Mouse (Mus musculus): ENCODE data around the gene Bcr. TPM values are rescaled to one million over a fixed set of nuclear protein-coding genes. Genes with fewer than 3 reads are reported as not detected.

Bcr gene
- total RNA-seq, 2 experiments from 2014 or later: 116 to 124 TPM

DNA sequence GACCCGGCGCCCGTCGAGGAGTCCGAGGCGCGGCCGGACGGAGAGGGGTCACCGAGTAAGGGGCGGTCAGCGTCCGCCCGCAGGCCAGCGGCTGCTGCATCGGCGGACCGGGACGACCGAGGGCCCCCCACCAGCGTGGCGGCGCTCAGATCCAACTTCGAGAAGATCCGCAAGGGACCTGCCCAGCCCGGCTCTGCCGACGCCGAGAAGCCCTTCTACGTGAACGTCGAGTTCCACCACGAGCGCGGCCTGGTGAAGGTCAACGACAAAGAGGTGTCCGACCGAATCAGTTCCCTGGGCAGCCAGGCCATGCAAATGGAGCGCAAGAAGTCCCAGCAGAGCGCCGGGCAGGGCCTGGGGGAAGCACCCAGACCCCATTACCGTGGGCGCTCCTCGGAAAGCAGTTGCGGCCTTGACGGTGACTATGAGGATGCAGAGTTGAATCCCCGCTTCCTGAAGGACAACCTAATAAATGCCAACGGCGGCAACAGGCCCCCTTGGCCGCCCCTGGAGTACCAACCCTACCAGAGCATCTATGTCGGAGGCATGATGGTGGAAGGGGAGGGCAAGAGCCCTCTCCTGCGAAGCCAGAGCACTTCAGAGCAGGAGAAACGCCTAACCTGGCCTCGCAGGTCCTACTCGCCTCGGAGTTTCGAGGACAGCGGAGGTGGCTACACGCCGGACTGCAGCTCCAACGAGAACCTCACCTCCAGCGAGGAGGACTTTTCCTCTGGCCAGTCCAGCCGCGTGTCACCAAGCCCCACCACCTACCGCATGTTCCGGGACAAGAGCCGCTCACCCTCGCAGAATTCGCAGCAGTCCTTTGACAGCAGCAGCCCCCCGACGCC, 1.2 kb downstream of the Bcr start:
- Histone ChIP-seq H3K27ac (peak overlapping the region; percentile 90), H3K4me3 (peak overlapping the region; percentile 85)
- no peak for TF ChIP-seq CTCF (conservative IDR thresholded peaks at IDR 0.05)
- DNase-seq (ENCODE audit: low spot score in 2 of 2): no peak

DNA sequence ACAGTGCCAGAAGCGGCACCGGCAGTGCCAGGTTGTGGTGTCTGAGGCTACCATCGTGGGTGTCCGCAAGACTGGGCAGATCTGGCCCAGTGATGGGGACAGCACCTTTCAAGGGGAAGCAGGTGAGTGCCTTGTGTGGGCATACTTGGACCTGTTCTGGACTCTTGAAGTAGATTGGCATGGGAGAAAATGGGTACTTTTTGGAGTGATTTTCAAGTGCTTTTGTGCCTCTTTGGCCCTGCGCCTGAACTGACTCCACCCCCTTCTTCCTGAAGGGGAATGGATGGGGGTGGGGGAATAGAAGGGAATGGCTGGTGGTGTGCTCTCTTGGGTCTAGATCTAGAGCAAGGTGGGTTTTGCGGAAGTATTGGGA, 1.8 kb downstream of the Bcr start:
- Histone ChIP-seq H3K4me3 (peak overlapping the region; percentile 85), H3K27ac (peak overlapping the region; percentile 90)
- DNase-seq (ENCODE audit: low spot score in 2 of 2): no peak
- TF ChIP-seq CTCF (conservative IDR thresholded peaks at IDR 0.05): no peak

DNA sequence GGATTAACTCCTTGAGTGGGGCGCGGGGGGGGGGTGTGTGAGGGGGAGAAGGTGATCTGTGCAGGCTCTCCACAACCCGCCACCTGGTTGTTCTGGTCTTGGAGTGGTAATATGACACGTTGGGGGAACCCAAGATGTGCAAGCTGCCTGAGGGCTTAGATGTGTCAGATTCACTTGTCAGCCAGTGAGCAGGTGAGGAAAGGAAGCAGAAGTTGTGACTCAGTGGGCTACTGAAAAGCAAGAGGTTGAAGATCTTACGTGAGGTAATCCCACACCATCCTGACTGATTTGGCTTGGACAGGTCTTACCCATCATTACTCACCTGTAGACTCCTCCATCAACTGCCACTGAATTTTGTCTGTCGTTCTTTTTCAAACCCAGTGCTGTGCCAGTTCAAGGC, 2.2 kb downstream of the Bcr start:
- H3K4me3 ChIP-seq: peak overlapping the region; percentile 85
- peak overlapping the region; percentile 90; the same call in 1 of the 2 replicates for H3K27ac ChIP-seq
- no peak for TF ChIP-seq CTCF (conservative IDR thresholded peaks at IDR 0.05)
- DNase-seq (ENCODE audit: low spot score in 2 of 2): no peak

DNA sequence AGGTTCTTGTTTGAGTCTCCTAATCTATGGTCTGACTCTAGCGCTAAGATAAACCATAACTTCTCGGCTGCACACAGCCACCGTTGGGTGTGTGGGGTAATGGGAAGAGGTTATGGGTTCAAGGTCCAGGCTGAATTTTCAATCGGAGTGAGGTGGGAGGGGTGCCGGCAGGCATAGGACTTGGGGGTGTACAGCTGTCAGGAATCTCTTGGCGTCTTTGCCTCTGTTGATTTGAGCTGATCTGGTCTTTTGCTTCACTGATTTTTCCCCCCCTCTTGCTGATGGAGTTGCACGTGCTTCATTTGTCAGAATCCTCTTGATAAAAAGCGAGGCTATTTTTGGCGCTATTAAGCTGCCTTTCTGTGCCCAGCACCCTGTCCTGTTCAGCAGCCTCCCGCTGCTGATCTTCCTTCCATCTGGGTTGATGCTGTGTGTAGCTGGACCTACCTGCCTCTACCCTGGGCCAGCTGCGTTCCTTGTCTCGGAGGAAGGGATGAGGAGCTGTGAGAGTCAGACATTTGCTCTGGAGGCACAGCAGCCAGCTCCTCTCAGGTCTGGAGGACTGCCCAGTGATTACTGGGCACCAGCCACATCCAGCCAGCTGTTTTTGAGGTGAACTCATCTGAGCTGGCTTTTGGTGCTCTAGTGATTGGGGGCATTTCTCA, 3.0 kb downstream of the Bcr start:
- H3K4me3 ChIP-seq: peak overlapping the region; percentile 85
- DNase-seq (ENCODE audit: low spot score in 2 of 2): no peak
- TF ChIP-seq CTCF (conservative IDR thresholded peaks at IDR 0.05): no peak
- peak overlapping the region; percentile 80 for H3K27ac ChIP-seq

DNA sequence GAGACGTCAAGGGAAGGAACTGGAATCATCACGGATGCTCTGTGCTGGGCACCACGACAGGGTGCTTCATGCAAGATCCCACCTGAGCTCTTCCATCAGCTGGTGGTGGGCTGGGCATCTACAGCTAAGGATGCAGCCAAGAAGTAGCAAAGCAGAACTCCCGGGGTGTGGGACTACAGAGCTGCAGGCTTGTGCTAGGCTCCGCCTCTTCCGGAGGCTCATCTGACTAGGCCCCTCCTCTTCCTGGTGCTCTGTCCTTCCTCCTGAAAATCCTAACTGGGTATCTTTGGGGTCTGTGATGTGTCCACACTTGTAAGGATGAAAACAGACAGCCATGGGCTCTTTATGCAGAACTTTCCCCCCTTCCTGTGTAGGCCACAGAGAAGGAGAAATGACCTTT, 5.3 kb downstream of the Bcr start:
- no peak overlapping the region for H3K27ac ChIP-seq
- TF ChIP-seq CTCF (conservative IDR thresholded peaks at IDR 0.05): no peak

DNA sequence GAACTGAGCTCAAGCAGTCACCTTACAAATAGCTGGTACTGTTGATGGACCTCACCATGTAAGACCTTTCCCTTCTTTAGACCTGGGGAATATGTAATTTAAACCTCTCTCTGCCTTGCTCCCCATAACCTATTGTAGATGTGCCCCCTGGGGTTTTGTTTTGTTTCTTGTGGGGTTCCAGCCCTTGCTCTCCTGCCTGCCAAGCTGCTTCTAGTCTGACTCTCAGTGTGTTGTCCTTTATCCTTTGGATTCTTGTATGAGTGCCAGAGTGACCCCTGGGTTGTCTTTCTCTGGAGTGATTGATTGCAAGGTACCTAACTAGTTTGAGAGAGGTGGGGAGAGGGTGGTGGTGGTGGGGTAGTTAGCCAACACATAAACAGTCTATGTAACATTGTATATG, 7.1 kb downstream of the Bcr start:
- Histone ChIP-seq H3K4me3 (no peak overlapping the region), H3K27ac (peak overlapping the region; percentile 51; the same call in 1 of the 2 replicates)
- DNase-seq (ENCODE audit: low spot score in 2 of 2): no peak
- TF ChIP-seq CTCF (conservative IDR thresholded peaks at IDR 0.05): no peak

More for the DNA sequence above, 5.3 kb downstream of the Bcr start:
- DNase-seq (ENCODE audit: low spot score in 2 of 2): no peak
- no peak overlapping the region; the same call in 1 of the 2 replicates for H3K4me3 ChIP-seq

DNA sequence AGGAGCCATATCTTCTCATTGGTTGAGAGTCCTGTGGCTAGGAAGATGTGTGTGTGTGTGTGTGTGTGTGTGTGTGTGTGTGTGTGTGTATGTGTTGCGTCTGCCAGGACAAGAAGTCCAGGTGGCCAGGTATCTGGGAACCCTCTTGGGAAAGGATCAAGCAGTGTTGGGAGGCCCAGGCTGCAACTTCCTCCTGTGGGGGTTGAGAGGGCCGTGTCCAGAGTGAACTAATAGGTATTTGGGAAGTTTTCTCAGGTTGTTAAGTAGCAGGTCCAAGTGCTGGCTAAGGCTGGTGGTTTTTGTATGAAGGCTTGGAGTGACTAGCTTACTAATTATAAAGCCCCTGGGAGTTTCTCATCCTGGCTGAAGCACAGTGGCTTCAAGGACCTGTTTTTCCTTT, 7.7 kb downstream of the Bcr start:
- no peak for DNase-seq (ENCODE audit: low spot score in 2 of 2)
- Histone ChIP-seq H3K27ac (peak overlapping the region; percentile 72), H3K4me3 (no peak overlapping the region; the same call in 1 of the 2 replicates)
- no peak for TF ChIP-seq CTCF (conservative IDR thresholded peaks at IDR 0.05)

DNA sequence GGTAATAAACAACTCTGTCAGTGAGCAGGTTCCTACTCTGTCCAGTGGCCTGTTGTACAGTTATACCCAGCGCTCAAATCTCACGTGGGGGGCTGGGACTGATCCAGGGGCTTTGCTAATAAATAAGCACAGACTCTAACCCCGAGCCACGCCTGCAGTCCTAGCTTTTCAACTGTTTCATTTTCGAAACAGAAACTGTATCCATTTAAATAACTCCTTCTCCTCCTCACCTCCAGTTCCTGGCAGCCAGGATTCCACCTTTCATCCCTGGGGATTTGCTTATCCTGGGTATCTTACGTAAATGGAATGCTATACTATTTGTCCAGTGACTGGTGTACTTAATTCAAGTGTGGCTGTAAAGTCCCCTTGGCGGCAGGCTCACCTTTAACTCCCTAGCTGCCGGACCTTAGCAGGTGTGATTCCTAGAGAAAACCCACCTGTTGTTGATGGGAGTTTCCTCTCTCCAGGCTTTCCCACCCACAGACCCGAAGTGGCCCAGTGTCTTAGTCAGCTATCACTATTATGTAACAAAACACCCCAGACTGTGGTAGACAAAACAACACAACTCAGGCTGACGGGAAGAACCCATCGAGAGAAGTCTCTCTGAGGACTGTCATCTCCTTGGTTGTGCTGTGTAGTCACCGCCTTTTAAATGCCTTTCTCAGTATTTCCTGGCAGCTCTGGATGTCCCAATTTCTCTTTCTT, 8.4 kb downstream of the Bcr start:
- H3K27ac ChIP-seq: peak overlapping the region; percentile 72
- no peak for TF ChIP-seq CTCF (conservative IDR thresholded peaks at IDR 0.05)

DNA sequence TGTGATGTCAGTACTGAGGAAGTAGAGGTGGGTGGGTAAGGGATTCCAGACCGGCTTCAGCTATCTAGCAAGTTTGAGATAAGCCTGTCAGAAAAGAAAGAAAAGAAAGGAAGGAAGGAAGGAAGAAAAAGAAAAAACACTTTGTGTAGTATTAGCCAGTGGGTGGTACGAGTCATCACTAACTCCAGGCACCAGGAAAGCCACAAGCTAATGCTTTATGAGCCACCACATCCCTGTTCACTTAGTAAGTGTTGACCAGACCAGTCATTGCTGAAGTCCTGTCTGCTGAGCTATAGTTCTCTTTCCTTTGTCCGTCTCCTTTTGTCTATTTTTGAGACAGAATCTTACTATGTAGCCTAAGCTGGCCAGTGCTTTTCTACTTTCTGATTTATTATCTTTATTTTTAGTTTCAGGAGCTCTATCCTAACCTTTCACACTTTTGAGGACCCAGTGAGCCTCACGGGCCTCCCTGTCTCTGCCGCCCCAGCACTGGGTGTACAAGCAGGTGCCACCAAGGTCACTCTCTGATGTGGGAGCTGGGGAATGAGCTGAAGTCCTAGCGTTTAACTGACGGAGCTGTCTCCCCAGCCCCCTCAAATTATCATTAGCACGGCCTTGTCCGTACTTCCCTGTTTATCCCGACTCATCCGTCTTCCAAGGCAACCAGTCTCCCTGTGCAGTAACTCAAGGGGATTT, 10.0 kb downstream of the Bcr start:
- DNase-seq (ENCODE audit: low spot score in 2 of 2): no peak
- H3K27ac ChIP-seq: no peak overlapping the region; the same call in 1 of the 2 replicates
- no peak overlapping the region for H3K4me3 ChIP-seq
- no peak for TF ChIP-seq CTCF (conservative IDR thresholded peaks at IDR 0.05)

More for the DNA sequence above, 8.4 kb downstream of the Bcr start:
- no peak for DNase-seq (ENCODE audit: low spot score in 2 of 2)
- peak overlapping the region; percentile 5; the same call in 1 of the 2 replicates for H3K4me3 ChIP-seq

DNA sequence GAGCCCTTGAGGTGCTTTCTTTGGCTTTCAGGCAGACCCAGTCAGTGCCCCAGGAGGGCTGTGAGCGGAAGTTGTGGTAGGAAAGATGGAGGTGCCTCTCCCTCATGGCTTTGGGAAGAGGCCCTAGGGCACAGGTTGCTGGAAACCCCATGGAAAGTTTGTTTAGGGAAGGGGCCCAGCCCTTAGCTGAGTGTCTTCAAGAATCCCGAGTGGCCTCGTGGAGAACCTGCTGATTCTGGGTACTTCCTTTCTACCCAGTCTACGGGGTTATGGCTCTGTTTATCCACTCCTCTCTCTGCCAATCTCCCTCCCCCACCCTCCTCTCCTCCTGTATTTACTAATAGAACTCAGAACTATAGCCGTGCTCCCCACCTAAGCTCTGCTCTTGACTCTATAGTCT, 15.3 kb downstream of the Bcr start:
- TF ChIP-seq CTCF (conservative IDR thresholded peaks at IDR 0.05): no peak
- no peak overlapping the region for H3K27ac ChIP-seq
- H3K4me3 ChIP-seq: no peak overlapping the region
- DNase-seq (ENCODE audit: low spot score in 2 of 2): no peak

DNA sequence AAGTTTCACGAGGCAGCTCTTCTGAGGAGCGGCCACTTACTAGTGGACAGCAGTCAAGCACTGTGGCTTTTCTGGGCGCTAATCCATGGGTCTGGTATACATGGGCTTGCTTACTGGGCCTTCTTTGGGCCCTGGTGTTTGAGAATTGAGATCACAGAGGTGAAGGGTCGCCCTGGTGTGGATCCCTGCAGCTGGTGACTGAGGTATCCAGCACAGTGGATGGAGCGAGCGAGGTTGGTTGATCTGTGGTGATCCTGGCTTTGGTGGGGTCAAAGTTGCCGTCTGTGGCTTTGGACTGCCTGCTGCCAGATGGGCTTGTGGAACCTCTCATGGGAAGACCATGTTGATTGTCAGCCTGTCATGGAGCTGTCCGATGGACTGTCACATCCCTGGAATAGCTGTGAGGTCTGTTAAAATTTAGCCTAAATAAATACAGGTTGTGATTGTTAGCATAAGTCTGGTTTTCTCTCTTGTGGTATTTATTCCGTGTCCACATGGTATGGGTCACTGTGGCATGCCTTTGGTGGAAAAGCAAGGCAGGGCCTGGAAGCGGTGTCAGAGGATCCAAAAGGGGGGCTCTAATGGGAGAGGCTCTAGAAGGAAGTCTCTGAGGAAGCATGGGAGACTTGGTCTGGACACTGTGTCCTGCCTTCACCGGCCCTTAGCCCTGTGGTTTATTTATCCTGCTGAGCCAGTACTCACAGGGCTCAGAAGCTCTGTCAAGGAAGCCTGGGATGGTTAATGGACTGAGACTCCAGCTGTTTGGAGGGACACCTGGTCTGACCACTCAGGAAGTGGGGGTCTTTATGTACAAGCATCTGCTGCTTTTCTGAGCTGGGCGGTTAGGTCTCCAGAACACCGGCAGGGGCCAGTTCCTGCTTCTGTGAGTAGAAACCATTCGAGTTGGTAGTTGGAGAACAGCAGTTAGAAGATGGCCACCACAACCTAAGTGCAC, 18.1 kb downstream of the Bcr start:
- TF ChIP-seq CTCF (conservative IDR thresholded peaks at IDR 0.05): no peak
- Histone ChIP-seq H3K4me3 (no peak overlapping the region), H3K27ac (no peak overlapping the region)
- no peak for DNase-seq (ENCODE audit: low spot score in 2 of 2)
